Mouse (Mus musculus) CH12F3 (cell line): ENCODE data around the gene Urad.

Source experiments
- in situ Hi-C: fragments of 300-500 bp; cut with MboI; formaldehyde crosslinking; loops from 2 replicates; pipeline ENCODE4 v1.14.3; 2020; ENCODE audit warnings: low sequenced_read_pairs

Urad gene

DNA sequence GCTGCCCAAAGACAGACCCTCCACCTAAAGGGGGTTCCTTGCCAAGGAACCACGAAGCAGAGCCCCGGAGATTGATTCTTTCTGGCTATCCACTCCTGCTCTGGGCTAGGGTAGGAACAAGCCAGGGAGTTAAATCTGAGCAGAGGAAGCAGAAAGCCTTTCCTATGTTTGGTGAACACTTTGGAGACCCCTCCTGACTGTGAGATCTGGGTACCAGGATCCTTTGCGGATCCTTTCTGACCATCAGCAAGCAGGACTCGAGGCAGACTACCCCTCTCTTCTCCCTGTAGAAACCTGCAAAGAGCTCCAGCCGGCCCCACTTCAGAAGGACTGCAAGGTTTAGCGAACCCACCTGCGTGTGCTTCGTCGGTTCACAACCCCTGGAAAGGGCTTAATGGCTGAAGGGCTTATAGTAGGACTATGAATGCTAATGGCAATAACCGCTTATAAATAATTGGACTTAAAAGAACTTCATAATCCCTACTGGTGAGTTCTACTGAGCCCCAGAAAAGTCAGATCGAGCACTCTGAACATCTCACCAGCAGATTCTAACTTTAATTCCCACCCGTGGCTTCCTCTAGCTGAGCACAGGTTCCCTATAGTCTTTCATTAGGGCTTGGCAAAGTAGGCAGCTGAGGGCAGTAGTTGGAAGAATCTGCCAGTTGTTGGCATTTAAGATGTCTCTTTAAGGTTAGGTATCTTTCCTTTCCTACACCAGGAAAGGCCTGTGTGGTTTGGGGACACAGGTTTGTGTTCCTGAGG, 50.0 kb downstream of the Urad start:
- in situ Hi-C loops, result no loop called here

DNA sequence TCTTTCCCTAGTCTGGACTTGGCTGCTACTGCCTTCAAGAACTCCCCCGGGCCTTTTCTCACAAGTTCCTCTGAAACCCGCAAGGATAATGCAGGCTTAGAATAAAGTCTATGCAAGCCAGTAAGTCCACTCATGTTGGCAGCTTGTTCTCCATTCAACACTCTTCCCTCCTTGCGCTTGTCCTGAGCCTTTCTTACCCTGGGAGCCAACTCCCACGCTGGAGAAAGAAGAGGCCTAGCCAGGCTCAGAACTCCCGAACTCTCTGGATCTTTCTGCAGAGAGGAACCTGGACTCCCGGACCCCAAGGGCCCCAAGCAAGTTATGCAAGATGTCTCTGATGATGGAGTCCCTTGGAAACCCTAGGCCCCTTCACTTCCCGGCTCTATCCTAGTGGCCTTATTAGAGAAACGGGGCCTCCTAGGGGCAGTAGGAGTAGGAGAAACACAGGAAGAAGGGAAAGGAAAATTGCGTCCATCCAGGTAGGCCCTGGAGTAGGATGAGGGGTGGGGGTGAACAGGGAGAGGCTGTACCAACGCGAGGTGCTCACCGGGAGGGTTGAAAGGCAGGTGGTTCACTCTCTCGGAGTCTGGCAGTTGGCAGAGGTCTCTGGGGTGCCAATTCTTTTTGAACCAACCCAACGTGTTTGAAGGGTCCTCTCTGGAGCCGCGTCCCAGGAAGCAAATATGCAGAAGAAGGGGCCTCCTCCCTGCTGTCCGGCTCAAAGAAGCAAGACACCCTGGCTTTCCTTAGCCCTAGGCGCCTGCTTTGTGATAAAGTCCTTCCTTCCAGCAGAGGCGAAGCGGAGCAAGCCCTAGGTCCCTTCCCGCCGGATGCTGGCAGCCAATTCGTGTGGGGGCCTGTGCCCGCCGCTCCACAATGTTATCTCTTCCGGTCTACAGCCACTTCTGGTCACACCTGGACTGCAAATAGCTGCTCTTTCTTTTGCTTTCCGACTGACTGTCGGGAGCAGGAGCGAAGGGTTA, 51.3 kb downstream of the Urad start:
- in situ Hi-C loops, result no loop called here

DNA sequence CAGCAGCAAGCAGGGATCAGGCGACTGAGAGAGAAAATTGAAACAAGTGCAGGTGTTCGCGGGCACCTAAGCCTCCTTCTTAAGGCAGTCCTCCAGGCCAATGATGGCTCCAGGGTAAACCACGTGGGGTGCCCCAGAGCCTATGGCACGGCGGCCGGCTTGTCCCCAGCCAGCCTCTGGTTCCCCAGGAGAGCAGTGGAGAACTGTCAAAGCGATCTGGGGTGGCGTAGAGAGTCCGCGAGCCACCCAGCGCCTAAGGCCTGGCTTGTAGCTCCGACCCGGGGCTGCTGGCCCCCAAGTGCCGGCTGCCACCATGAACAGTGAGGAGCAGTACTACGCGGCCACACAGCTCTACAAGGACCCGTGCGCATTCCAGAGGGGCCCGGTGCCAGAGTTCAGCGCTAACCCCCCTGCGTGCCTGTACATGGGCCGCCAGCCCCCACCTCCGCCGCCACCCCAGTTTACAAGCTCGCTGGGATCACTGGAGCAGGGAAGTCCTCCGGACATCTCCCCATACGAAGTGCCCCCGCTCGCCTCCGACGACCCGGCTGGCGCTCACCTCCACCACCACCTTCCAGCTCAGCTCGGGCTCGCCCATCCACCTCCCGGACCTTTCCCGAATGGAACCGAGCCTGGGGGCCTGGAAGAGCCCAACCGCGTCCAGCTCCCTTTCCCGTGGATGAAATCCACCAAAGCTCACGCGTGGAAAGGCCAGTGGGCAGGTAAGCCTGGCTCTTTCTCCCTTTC, 52.1 kb downstream of the Urad start, which contains the start of gene Pdx1:
TSS of gene Pdx1 (plus strand) at position 34 of the 747 bp plus-strand sequence.
- in situ Hi-C loops, result no loop called here

DNA sequence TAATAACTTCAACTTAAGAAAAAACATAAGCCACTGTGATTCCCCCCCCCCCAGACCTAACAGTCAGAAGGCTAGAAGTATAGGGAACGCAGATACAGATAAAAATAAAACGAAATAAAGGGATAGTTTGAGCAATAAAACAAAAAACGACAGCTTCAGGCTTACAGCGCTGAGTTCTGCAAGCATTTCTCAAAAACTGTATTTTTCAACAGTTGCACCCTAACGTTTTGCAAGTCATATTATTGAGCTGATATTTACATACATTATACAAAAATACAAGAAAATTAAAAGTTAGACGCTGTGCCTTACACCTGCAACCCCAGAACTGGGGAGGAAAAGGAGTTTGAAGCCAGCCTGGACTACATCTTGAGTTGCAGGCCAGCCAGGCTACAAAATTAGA, 52.9 kb downstream of the Urad start:
- in situ Hi-C loops, result no loop called here

DNA sequence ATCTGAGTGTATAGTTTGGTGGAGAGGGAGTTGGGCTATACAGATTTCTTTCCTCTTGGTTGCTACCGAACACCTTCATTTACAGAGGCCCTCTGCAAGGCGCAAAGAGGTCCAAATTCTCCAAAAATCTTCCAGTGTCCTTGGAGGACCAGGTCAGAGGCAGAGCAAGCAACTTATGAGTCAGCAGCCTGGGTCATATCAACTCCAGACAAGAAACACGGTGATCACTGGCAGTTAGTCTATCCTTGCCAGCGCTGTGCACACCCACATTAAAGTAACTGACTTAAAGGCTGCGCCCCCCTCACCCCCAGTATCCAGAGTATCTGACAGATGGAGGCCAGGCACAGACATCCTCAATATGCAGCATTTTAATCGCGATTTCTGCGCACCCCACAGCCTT, 53.5 kb downstream of the Urad start:
- in situ Hi-C loops, result no loop called here

DNA sequence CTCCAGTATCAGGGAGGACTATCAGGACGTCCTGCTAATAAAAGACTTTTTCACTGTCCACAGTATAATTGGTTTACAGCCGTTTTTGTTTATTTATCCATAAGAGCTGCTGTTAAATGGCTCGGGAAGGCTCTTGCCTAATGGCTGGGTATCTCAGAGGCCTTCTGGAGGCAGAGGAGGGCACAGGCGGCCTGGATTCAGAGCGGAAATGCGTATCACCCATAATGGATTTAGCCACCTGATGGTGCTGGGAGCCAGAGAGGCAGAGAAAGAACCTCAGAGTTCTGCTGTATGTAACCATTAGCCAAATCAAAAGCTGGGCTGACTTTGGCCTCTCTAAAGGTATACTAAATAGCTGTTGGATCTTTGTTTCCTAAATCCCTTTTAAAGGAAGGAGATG, 54.8 kb downstream of the Urad start:
- in situ Hi-C loops, result no loop called here
